Mouse (Mus musculus): ENCODE results near the gene Axin2.

Axin2 gene

GRCm38 (mm10) chr11:108928752-108929151, 8.6 kb downstream of the Axin2 start:
- no peak for DNase-seq (ENCODE audit: low spot score in 2 of 2)

- no peak for DNase-seq (ENCODE audit: low spot score in 2 of 2)
These were observed 9.0 kb downstream of the Axin2 start for GRCm38 (mm10) chr11:108929176-108929575.

- DNase-seq (ENCODE audit: low spot score in 2 of 2): no peak
These were observed 9.6 kb downstream of the Axin2 start for GRCm38 (mm10) chr11:108929700-108930099.

GRCm38 (mm10) chr11:108930612-108931011, 10.5 kb downstream of the Axin2 start:
- DNase-seq (ENCODE audit: low spot score in 2 of 2): no peak

- no peak for DNase-seq (ENCODE audit: low spot score in 2 of 2)
These were observed 13.7 kb downstream of the Axin2 start for GRCm38 (mm10) chr11:108933835-108934234.

GRCm38 (mm10) chr11:108935128-108935868, 15.1 kb downstream of the Axin2 start:
- no peak for DNase-seq (ENCODE audit: low spot score in 2 of 2)

- no peak for DNase-seq (ENCODE audit: low spot score in 2 of 2)
These were observed 16.1 kb downstream of the Axin2 start for GRCm38 (mm10) chr11:108936016-108936792.

GRCm38 (mm10) chr11:108940655-108941412, 20.7 kb downstream of the Axin2 start:
- DNase-seq (ENCODE audit: low spot score in 2 of 2): peak in 1 of 2 experiments; percentile 45

GRCm38 (mm10) chr11:108941836-108942235, 21.7 kb downstream of the Axin2 start:
- peak; percentile 84 to 87 for DNase-seq (ENCODE audit: low spot score in 2 of 2)

- no peak for DNase-seq (ENCODE audit: low spot score in 2 of 2)
These were observed 23.6 kb downstream of the Axin2 start for GRCm38 (mm10) chr11:108943741-108944140.

- peak in 1 of 2 experiments; percentile 49 for DNase-seq (ENCODE audit: low spot score in 2 of 2)
These were observed 25.5 kb downstream of the Axin2 start for GRCm38 (mm10) chr11:108945666-108946065.

- DNase-seq (ENCODE audit: low spot score in 2 of 2): no peak
These were observed 27.5 kb downstream of the Axin2 start for GRCm38 (mm10) chr11:108947425-108948184.

- no peak for DNase-seq (ENCODE audit: low spot score in 2 of 2)
These were observed 28.4 kb downstream of the Axin2 start for GRCm38 (mm10) chr11:108948501-108948900.

GRCm38 (mm10) chr11:108948931-108949330, 28.8 kb downstream of the Axin2 start:
- no peak for DNase-seq (ENCODE audit: low spot score in 2 of 2)

- no peak for DNase-seq (ENCODE audit: low spot score in 2 of 2)
These were observed 32.2 kb downstream of the Axin2 start for GRCm38 (mm10) chr11:108952343-108952742.

- no peak for DNase-seq (ENCODE audit: low spot score in 2 of 2)
These were observed 35.8 kb downstream of the Axin2 start for GRCm38 (mm10) chr11:108955943-108956342.

- no peak for DNase-seq (ENCODE audit: low spot score in 2 of 2)
These were observed 38.2 kb downstream of the Axin2 start for GRCm38 (mm10) chr11:108958349-108958748.

- no peak for DNase-seq (ENCODE audit: low spot score in 2 of 2)
These were observed 39.0 kb downstream of the Axin2 start for GRCm38 (mm10) chr11:108959196-108959595.

GRCm38 (mm10) chr11:108961651-108962065, 41.5 kb downstream of the Axin2 start:
- DNase-seq (ENCODE audit: low spot score in 2 of 2): no peak

- no peak for DNase-seq (ENCODE audit: low spot score in 2 of 2)
These were observed 43.5 kb downstream of the Axin2 start for GRCm38 (mm10) chr11:108963476-108964232.

- no peak for DNase-seq (ENCODE audit: low spot score in 2 of 2)
These were observed 45.6 kb downstream of the Axin2 start for GRCm38 (mm10) chr11:108965740-108966139.

Data from frontal cortex, postnatal 36 days (tissue).